Mouse (Mus musculus): Measurements from ENCODE around the gene Bcr.

Bcr gene

DNA sequence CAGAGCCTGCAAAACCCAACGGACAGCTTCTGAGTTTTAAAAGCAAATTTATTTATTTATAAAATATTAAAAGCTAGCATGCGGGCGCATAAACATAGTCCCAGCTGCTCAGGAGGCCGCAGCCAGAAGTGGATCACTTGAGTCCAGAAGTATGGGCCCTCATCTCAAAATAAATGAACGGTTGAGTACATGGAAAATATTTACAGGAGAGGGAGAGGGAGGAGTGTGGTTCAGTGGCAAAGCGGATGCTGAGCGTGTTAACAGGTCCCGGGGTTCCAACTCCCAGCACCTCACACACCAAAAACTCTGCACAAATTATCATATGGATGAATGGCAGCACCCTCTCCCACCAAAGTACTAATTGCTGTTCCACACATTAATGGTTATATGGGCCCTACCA lies 2.1 kb upstream of the Bcr start:
- no peak for DNase-seq (ENCODE audit: low spot score in 2 of 2)

DNA sequence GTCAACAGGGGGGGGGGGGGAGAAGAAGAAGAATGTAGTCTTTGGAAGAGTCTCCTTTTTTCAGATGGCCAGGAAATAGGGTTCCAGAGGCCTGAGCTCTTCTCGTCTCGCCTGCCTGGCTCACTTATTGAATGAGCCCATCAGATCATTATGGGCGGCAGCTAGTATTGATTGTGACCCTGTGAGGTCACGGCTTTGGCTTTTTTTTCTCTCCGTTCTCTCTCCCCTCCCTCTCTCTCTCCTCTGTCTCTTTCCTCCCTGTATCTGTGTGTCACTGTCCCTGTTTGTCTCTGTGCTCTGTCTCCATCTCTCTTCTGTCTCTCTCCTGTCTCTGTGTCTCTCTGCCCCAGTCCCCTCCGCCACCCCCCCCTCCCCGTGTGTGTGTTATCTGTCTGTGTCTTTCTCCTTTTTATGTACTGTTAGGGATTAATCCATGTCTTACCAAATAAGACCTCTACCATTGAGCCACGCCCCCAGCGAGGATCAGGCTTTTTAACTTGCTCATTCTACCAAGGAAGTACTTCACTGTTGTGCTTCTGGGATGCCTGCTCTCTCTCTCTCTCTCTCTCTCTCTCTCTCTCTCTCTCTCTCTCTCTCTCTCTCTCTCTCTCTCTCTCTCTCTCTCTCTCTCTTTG lies 1.5 kb upstream of the Bcr start:
- no peak for DNase-seq (ENCODE audit: low spot score in 2 of 2)

DNA sequence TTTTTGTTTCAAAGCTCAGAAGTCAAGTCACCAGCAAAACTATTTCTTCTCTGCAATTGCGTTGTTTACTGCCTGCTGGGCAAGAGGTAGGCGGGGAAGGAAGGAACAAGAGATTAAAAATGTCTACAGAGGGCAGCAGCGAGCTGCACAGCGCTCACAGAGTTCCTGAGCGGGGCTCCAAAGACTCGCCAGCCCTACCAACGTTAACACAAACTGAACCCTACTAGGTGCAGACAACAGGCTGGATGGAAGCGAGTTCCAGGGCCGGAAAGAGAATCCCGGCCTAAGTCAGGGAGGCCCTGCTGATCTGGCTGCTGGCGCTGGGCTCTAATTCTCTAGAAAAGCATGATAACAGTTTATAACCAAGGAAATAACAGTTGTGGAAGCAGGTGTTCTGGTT lies 996 bp upstream of the Bcr start:
- peak; percentile 81 to 85 for DNase-seq (ENCODE audit: low spot score in 2 of 2)

DNA sequence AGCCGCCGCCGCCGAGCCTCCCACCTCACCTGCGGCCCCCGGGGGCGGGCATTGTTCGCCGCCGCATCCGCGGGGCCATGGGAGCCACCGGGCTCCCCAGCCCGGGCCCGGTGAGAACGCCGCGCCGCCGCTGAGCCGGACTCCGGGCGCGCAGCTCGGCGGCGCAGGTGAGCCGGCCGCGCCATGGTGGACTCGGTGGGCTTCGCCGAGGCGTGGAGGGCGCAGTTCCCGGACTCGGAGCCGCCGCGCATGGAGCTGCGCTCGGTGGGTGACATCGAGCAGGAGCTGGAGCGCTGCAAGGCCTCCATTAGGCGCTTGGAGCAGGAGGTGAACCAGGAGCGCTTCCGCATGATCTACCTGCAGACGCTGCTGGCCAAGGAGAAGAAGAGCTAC lies 447 bp downstream of the Bcr start:
- DNase-seq (ENCODE audit: low spot score in 2 of 2), result no peak

DNA sequence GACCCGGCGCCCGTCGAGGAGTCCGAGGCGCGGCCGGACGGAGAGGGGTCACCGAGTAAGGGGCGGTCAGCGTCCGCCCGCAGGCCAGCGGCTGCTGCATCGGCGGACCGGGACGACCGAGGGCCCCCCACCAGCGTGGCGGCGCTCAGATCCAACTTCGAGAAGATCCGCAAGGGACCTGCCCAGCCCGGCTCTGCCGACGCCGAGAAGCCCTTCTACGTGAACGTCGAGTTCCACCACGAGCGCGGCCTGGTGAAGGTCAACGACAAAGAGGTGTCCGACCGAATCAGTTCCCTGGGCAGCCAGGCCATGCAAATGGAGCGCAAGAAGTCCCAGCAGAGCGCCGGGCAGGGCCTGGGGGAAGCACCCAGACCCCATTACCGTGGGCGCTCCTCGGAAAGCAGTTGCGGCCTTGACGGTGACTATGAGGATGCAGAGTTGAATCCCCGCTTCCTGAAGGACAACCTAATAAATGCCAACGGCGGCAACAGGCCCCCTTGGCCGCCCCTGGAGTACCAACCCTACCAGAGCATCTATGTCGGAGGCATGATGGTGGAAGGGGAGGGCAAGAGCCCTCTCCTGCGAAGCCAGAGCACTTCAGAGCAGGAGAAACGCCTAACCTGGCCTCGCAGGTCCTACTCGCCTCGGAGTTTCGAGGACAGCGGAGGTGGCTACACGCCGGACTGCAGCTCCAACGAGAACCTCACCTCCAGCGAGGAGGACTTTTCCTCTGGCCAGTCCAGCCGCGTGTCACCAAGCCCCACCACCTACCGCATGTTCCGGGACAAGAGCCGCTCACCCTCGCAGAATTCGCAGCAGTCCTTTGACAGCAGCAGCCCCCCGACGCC lies 1.2 kb downstream of the Bcr start:
- DNase-seq (ENCODE audit: low spot score in 2 of 2), result peak in 1 of 2 experiments; percentile 37

DNA sequence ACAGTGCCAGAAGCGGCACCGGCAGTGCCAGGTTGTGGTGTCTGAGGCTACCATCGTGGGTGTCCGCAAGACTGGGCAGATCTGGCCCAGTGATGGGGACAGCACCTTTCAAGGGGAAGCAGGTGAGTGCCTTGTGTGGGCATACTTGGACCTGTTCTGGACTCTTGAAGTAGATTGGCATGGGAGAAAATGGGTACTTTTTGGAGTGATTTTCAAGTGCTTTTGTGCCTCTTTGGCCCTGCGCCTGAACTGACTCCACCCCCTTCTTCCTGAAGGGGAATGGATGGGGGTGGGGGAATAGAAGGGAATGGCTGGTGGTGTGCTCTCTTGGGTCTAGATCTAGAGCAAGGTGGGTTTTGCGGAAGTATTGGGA lies 1.8 kb downstream of the Bcr start:
- DNase-seq (ENCODE audit: low spot score in 2 of 2), result no peak

DNA sequence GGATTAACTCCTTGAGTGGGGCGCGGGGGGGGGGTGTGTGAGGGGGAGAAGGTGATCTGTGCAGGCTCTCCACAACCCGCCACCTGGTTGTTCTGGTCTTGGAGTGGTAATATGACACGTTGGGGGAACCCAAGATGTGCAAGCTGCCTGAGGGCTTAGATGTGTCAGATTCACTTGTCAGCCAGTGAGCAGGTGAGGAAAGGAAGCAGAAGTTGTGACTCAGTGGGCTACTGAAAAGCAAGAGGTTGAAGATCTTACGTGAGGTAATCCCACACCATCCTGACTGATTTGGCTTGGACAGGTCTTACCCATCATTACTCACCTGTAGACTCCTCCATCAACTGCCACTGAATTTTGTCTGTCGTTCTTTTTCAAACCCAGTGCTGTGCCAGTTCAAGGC lies 2.2 kb downstream of the Bcr start:
- DNase-seq (ENCODE audit: low spot score in 2 of 2), result no peak

DNA sequence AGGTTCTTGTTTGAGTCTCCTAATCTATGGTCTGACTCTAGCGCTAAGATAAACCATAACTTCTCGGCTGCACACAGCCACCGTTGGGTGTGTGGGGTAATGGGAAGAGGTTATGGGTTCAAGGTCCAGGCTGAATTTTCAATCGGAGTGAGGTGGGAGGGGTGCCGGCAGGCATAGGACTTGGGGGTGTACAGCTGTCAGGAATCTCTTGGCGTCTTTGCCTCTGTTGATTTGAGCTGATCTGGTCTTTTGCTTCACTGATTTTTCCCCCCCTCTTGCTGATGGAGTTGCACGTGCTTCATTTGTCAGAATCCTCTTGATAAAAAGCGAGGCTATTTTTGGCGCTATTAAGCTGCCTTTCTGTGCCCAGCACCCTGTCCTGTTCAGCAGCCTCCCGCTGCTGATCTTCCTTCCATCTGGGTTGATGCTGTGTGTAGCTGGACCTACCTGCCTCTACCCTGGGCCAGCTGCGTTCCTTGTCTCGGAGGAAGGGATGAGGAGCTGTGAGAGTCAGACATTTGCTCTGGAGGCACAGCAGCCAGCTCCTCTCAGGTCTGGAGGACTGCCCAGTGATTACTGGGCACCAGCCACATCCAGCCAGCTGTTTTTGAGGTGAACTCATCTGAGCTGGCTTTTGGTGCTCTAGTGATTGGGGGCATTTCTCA lies 3.0 kb downstream of the Bcr start:
- DNase-seq (ENCODE audit: low spot score in 2 of 2), result peak in 1 of 2 experiments; percentile 36

DNA sequence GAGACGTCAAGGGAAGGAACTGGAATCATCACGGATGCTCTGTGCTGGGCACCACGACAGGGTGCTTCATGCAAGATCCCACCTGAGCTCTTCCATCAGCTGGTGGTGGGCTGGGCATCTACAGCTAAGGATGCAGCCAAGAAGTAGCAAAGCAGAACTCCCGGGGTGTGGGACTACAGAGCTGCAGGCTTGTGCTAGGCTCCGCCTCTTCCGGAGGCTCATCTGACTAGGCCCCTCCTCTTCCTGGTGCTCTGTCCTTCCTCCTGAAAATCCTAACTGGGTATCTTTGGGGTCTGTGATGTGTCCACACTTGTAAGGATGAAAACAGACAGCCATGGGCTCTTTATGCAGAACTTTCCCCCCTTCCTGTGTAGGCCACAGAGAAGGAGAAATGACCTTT lies 5.3 kb downstream of the Bcr start:
- no peak for DNase-seq (ENCODE audit: low spot score in 2 of 2)

DNA sequence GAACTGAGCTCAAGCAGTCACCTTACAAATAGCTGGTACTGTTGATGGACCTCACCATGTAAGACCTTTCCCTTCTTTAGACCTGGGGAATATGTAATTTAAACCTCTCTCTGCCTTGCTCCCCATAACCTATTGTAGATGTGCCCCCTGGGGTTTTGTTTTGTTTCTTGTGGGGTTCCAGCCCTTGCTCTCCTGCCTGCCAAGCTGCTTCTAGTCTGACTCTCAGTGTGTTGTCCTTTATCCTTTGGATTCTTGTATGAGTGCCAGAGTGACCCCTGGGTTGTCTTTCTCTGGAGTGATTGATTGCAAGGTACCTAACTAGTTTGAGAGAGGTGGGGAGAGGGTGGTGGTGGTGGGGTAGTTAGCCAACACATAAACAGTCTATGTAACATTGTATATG lies 7.1 kb downstream of the Bcr start:
- no peak for DNase-seq (ENCODE audit: low spot score in 2 of 2)

DNA sequence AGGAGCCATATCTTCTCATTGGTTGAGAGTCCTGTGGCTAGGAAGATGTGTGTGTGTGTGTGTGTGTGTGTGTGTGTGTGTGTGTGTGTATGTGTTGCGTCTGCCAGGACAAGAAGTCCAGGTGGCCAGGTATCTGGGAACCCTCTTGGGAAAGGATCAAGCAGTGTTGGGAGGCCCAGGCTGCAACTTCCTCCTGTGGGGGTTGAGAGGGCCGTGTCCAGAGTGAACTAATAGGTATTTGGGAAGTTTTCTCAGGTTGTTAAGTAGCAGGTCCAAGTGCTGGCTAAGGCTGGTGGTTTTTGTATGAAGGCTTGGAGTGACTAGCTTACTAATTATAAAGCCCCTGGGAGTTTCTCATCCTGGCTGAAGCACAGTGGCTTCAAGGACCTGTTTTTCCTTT lies 7.7 kb downstream of the Bcr start:
- DNase-seq (ENCODE audit: low spot score in 2 of 2), result no peak

DNA sequence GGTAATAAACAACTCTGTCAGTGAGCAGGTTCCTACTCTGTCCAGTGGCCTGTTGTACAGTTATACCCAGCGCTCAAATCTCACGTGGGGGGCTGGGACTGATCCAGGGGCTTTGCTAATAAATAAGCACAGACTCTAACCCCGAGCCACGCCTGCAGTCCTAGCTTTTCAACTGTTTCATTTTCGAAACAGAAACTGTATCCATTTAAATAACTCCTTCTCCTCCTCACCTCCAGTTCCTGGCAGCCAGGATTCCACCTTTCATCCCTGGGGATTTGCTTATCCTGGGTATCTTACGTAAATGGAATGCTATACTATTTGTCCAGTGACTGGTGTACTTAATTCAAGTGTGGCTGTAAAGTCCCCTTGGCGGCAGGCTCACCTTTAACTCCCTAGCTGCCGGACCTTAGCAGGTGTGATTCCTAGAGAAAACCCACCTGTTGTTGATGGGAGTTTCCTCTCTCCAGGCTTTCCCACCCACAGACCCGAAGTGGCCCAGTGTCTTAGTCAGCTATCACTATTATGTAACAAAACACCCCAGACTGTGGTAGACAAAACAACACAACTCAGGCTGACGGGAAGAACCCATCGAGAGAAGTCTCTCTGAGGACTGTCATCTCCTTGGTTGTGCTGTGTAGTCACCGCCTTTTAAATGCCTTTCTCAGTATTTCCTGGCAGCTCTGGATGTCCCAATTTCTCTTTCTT lies 8.4 kb downstream of the Bcr start:
- no peak for DNase-seq (ENCODE audit: low spot score in 2 of 2)

DNA sequence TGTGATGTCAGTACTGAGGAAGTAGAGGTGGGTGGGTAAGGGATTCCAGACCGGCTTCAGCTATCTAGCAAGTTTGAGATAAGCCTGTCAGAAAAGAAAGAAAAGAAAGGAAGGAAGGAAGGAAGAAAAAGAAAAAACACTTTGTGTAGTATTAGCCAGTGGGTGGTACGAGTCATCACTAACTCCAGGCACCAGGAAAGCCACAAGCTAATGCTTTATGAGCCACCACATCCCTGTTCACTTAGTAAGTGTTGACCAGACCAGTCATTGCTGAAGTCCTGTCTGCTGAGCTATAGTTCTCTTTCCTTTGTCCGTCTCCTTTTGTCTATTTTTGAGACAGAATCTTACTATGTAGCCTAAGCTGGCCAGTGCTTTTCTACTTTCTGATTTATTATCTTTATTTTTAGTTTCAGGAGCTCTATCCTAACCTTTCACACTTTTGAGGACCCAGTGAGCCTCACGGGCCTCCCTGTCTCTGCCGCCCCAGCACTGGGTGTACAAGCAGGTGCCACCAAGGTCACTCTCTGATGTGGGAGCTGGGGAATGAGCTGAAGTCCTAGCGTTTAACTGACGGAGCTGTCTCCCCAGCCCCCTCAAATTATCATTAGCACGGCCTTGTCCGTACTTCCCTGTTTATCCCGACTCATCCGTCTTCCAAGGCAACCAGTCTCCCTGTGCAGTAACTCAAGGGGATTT lies 10.0 kb downstream of the Bcr start:
- DNase-seq (ENCODE audit: low spot score in 2 of 2), result no peak

DNA sequence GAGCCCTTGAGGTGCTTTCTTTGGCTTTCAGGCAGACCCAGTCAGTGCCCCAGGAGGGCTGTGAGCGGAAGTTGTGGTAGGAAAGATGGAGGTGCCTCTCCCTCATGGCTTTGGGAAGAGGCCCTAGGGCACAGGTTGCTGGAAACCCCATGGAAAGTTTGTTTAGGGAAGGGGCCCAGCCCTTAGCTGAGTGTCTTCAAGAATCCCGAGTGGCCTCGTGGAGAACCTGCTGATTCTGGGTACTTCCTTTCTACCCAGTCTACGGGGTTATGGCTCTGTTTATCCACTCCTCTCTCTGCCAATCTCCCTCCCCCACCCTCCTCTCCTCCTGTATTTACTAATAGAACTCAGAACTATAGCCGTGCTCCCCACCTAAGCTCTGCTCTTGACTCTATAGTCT lies 15.3 kb downstream of the Bcr start:
- no peak for DNase-seq (ENCODE audit: low spot score in 2 of 2)

DNA sequence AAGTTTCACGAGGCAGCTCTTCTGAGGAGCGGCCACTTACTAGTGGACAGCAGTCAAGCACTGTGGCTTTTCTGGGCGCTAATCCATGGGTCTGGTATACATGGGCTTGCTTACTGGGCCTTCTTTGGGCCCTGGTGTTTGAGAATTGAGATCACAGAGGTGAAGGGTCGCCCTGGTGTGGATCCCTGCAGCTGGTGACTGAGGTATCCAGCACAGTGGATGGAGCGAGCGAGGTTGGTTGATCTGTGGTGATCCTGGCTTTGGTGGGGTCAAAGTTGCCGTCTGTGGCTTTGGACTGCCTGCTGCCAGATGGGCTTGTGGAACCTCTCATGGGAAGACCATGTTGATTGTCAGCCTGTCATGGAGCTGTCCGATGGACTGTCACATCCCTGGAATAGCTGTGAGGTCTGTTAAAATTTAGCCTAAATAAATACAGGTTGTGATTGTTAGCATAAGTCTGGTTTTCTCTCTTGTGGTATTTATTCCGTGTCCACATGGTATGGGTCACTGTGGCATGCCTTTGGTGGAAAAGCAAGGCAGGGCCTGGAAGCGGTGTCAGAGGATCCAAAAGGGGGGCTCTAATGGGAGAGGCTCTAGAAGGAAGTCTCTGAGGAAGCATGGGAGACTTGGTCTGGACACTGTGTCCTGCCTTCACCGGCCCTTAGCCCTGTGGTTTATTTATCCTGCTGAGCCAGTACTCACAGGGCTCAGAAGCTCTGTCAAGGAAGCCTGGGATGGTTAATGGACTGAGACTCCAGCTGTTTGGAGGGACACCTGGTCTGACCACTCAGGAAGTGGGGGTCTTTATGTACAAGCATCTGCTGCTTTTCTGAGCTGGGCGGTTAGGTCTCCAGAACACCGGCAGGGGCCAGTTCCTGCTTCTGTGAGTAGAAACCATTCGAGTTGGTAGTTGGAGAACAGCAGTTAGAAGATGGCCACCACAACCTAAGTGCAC lies 18.1 kb downstream of the Bcr start:
- no peak for DNase-seq (ENCODE audit: low spot score in 2 of 2)

DNA sequence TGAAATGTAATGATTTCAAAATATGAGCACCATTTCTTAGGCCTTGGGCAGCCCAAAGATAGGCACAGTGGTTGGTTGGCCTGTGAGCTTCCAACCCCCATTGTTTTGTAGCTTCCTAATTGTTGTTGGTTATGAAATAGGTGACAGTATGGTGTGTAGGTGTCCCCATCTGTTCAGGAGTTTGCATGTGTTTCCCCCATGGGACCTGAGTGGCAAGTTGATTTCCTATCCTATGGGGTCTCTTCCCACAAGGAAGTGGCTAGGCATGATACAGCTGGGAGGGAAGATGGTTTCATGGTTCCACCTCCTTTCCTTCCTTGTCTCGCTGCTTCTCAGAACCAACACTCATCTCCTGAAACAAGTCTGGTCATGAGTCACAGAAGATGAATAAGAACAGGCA lies 24.9 kb downstream of the Bcr start:
- peak in 1 of 2 experiments; percentile 51 for DNase-seq (ENCODE audit: low spot score in 2 of 2)

DNA sequence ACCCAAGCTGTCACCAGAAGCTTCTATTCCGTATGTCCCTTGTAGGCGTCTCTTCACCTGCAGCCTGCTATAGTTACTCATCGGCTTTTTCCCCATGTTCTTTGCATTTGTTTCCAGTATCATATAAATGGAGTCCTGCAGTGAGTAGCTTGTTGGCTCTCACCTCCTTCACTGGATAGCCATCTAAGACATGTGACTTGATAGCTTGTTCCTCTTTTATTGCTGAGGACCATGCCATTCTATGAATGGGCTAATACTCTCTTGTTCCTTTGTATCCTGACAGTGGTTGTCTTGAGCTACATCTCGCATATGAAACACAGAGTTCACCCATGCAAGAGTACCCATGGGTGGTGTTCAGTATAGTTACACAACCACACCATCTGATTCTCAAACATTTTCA lies 28.1 kb downstream of the Bcr start:
- no peak for DNase-seq (ENCODE audit: low spot score in 2 of 2)

DNA sequence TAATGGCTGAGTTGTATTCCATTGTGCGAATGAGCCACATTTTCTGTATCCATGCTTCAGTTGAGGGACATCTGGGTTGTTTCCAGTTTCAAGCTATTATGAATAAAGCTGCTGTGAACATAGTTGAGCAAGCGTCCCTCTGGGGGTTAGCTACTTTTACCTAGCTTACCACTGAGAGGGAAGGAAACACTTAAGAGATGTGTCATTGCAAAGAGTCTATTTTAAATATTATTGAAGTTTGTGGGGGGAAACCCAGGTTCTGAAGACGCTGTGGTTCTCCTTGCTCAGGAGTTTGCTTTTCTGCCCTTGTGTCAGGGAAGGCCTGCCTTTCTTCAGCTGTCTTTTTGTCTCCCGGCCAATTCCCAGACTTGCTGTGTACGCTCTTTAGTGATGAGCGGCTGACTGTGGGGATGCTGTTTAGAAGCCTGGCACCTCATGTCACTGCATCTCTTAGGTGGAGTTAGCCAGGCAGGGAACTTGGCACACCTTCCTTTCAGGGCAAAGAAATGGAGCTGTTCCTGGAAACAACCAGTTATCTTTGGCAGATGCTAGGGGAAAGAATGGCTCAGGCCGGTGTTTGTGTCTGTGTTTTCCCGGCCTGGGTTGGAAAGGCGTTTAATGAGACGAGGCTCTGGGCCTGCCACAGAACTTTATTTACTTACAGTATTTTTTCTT lies 31.2 kb downstream of the Bcr start:
- DNase-seq (ENCODE audit: low spot score in 2 of 2), result no peak

DNA sequence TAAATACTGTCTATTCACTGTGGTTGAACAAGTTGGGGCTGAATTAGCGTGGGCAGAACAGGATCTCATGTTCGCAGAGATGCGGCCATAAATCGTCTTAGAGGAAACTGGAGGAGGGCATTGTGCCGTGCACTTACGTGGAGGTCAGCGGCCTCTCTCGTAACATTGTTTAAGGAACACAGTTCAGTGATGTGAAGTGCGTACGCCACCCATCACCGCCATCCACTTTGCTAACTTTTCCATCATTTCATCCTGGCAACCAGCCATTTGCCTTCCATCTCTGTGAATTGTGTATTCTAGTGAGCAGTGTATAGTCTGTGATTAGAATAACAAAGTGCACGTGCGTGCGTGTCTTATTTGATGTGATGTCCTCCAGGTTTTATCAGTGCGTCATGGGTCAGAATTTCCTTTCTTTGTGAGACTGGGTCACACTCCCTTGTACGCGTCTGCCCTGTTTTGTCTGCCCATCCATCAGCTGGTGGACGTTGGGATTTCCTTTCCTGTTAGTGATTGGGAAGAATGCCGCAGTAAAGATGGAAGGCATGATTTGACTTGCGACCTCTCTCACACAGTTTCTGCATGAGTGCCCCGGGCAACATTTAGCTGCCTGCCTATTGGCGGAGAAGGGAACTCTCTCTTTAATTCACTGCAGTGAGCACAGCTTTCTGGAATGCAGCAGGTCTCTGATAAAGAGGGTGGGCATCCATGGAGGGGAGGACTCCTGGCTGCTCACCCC lies 33.0 kb downstream of the Bcr start:
- DNase-seq (ENCODE audit: low spot score in 2 of 2), result no peak
